Mouse (Mus musculus): Measurements from ENCODE around the gene Dnah12. TPM values are rescaled to one million over a fixed set of nuclear protein-coding genes. Genes with fewer than 3 reads are reported as not detected.

Gene Dnah12
- 0.04 and 0.06 TPM in 2 replicates for polyA plus RNA-seq (2015; fragmentation: Nextera tagmentation; extraction: Ambion mirVana)

- ATAC-seq (ENCODE audit: low FRiP score, low read depth): no peak
- Histone ChIP-seq H3K27me3 (no peaks in the 10 kb centered on the region), H3K9ac (no peak within 1 kb of the TSS), H3K27ac (no peak within 1 kb of the TSS), H3K36me3 (no peaks in the 10 kb centered on the region), H3K4me2 (replicated peaks) (no peak within 1 kb of the TSS), H3K4me3 (no peak within 1 kb of the TSS), H3K9me3 (no peaks in the 10 kb centered on the region), H3K4me1 (no peaks in the 10 kb centered on the region)
- 90% methylated on average over 3 of the region's 3 CpGs for WGBS
These were observed at the start of gene Dnah12 for GRCm38 (mm10) chr14:26692974-26693373. Gene Dnah12, plus strand, starts transcription at chr14:26693274.

GRCm38 (mm10) chr14:26645989-26646650 lies 47.0 kb upstream of the Dnah12 start:
- Histone ChIP-seq H3K27me3 (no peaks in the 10 kb centered on the region), H3K4me2 (replicated peaks) (peak overlapping the region; percentile 45), H3K4me3 (0 out of 2 replicates have a peak overlapping the region, but pooled peaks have one; percentile 3), H3K27ac (peak overlapping the region; percentile 28; the same call in 1 of the 2 replicates), H3K4me1 (peaks cover 13% of the 10 kb centered on the region), H3K36me3 (peaks cover 24% of the 10 kb centered on the region), H3K9me3 (no peaks in the 10 kb centered on the region), H3K9ac (no peak overlapping the region; the same call in 1 of the 2 replicates)
- 29% methylated on average over 5 of the region's 5 CpGs for WGBS
- ATAC-seq (ENCODE audit: low FRiP score, low read depth): no peak

GRCm38 (mm10) chr14:26647811-26648210 lies 45.3 kb upstream of the Dnah12 start:
- WGBS: 67% methylated on average over 2 of the region's 2 CpGs
- no peak overlapping the region for H3K4me2 ChIP-seq (replicated peaks)
- H3K4me1 ChIP-seq: peaks cover 13% of the 10 kb centered on the region
- H3K9me3 ChIP-seq: no peaks in the 10 kb centered on the region
- no peaks in the 10 kb centered on the region for H3K27me3 ChIP-seq
- no peak for ATAC-seq (ENCODE audit: low FRiP score, low read depth)
- no peak overlapping the region for H3K4me3 ChIP-seq
- H3K36me3 ChIP-seq: peaks cover 37% of the 10 kb centered on the region
- no peak overlapping the region for H3K27ac ChIP-seq
- no peak overlapping the region for H3K9ac ChIP-seq

- peaks cover 69% of the 10 kb centered on the region for H3K36me3 ChIP-seq
- no peak overlapping the region for H3K27ac ChIP-seq
- no peak for ATAC-seq (ENCODE audit: low FRiP score, low read depth)
- no peak overlapping the region for H3K9ac ChIP-seq
- no peak overlapping the region for H3K4me2 ChIP-seq (replicated peaks)
- H3K27me3 ChIP-seq: no peaks in the 10 kb centered on the region
- H3K4me3 ChIP-seq: no peak overlapping the region
- H3K9me3 ChIP-seq: no peaks in the 10 kb centered on the region
- 0 out of 2 replicates have a peak, but pooled peaks cover 3% of the 10 kb centered on the region for H3K4me1 ChIP-seq
These were observed 41.2 kb upstream of the Dnah12 start for GRCm38 (mm10) chr14:26651901-26652300.

GRCm38 (mm10) chr14:26658178-26658577 lies 34.9 kb upstream of the Dnah12 start:
- Histone ChIP-seq H3K4me2 (replicated peaks) (no peak overlapping the region), H3K36me3 (peaks cover 43% of the 10 kb centered on the region), H3K4me1 (no peaks in the 10 kb centered on the region), H3K4me3 (no peak overlapping the region), H3K27ac (no peak overlapping the region), H3K9me3 (no peaks in the 10 kb centered on the region), H3K9ac (no peak overlapping the region), H3K27me3 (no peaks in the 10 kb centered on the region)
- ATAC-seq (ENCODE audit: low FRiP score, low read depth): no peak

- Histone ChIP-seq H3K27me3 (no peaks in the 10 kb centered on the region), H3K4me1 (no peaks in the 10 kb centered on the region), H3K36me3 (peaks cover 31% of the 10 kb centered on the region), H3K9ac (no peak overlapping the region), H3K4me2 (replicated peaks) (no peak overlapping the region), H3K4me3 (no peak overlapping the region), H3K9me3 (no peaks in the 10 kb centered on the region), H3K27ac (no peak overlapping the region)
- no peak for ATAC-seq (ENCODE audit: low FRiP score, low read depth)
- 90% methylated on average over 1 of the region's 1 CpGs for WGBS
These were observed 32.8 kb upstream of the Dnah12 start for GRCm38 (mm10) chr14:26660233-26660632.

- Histone ChIP-seq H3K36me3 (peaks cover 29% of the 10 kb centered on the region), H3K4me3 (no peak overlapping the region), H3K9ac (no peak overlapping the region), H3K27ac (no peak overlapping the region), H3K4me2 (replicated peaks) (no peak overlapping the region), H3K27me3 (no peaks in the 10 kb centered on the region), H3K4me1 (peaks cover 8% of the 10 kb centered on the region), H3K9me3 (no peaks in the 10 kb centered on the region)
- 48% methylated on average over 3 of the region's 3 CpGs for WGBS
- no peak for ATAC-seq (ENCODE audit: low FRiP score, low read depth)
These were observed 31.1 kb upstream of the Dnah12 start for GRCm38 (mm10) chr14:26662016-26662415.

GRCm38 (mm10) chr14:26662488-26662887 lies 30.6 kb upstream of the Dnah12 start:
- H3K4me3 ChIP-seq: no peak overlapping the region
- no peaks in the 10 kb centered on the region for H3K27me3 ChIP-seq
- 87% methylated on average over 2 of the region's 2 CpGs for WGBS
- H3K27ac ChIP-seq: no peak overlapping the region
- peaks cover 13% of the 10 kb centered on the region for H3K4me1 ChIP-seq
- no peaks in the 10 kb centered on the region for H3K9me3 ChIP-seq
- peaks cover 24% of the 10 kb centered on the region for H3K36me3 ChIP-seq
- no peak overlapping the region for H3K4me2 ChIP-seq (replicated peaks)
- no peak for ATAC-seq (ENCODE audit: low FRiP score, low read depth)
- no peak overlapping the region for H3K9ac ChIP-seq

- Histone ChIP-seq H3K27ac (no peak overlapping the region), H3K4me2 (replicated peaks) (no peak overlapping the region), H3K4me3 (no peak overlapping the region), H3K4me1 (peaks cover 23% of the 10 kb centered on the region), H3K27me3 (no peaks in the 10 kb centered on the region), H3K9me3 (no peaks in the 10 kb centered on the region), H3K36me3 (peaks cover 17% of the 10 kb centered on the region), H3K9ac (no peak overlapping the region)
- 82% methylated on average over 2 of the region's 2 CpGs for WGBS
- ATAC-seq (ENCODE audit: low FRiP score, low read depth): no peak
These were observed 29.2 kb upstream of the Dnah12 start for GRCm38 (mm10) chr14:26663851-26664250.

- 21% methylated on average over 6 of the region's 6 CpGs for WGBS
- H3K27ac ChIP-seq: no peak overlapping the region
These were observed 25.1 kb upstream of the Dnah12 start for GRCm38 (mm10) chr14:26667991-26668370.

GRCm38 (mm10) chr14:26668371-26669291 lies 24.4 kb upstream of the Dnah12 start:
- WGBS: 1% methylated on average over 73 of the region's 73 CpGs

More at GRCm38 (mm10) chr14:26667991-26668370, 25.1 kb upstream of the Dnah12 start:
- peak overlapping the region; percentile 99 for H3K4me2 ChIP-seq (replicated peaks)
- peaks cover 17% of the 10 kb centered on the region for H3K36me3 ChIP-seq
- H3K4me3 ChIP-seq: peak overlapping the region; percentile 96
- H3K9ac ChIP-seq: peak overlapping the region; percentile 79
- H3K4me1 ChIP-seq: peaks cover 25% of the 10 kb centered on the region
- H3K27me3 ChIP-seq: no peaks in the 10 kb centered on the region
- no peak for ATAC-seq (ENCODE audit: low FRiP score, low read depth)
- no peaks in the 10 kb centered on the region for H3K9me3 ChIP-seq

More at GRCm38 (mm10) chr14:26668371-26669291, 24.4 kb upstream of the Dnah12 start:
- H3K9ac ChIP-seq: peak overlapping the region; percentile 79
- peak overlapping the region; percentile 96 for H3K4me3 ChIP-seq
- peaks cover 17% of the 10 kb centered on the region for H3K36me3 ChIP-seq
- H3K9me3 ChIP-seq: no peaks in the 10 kb centered on the region
- peak overlapping the region; percentile 99 for H3K4me2 ChIP-seq (replicated peaks)
- no peaks in the 10 kb centered on the region for H3K27me3 ChIP-seq
- peak overlapping the region; percentile 93 for H3K27ac ChIP-seq
- peaks cover 25% of the 10 kb centered on the region for H3K4me1 ChIP-seq
- peak; percentile 13 for ATAC-seq (ENCODE audit: low FRiP score, low read depth)

All from limb, embryonic 13.5 days (tissue).